Mouse (Mus musculus) limb, embryonic 14.5 days (tissue): ENCODE measurements around the gene Shisa9. TPM values are rescaled to one million over a fixed set of nuclear protein-coding genes. Genes with fewer than 3 reads are reported as not detected.

Source experiments
- ATAC-seq: fragments of 200-750 bp; cut with Nextera tagmentation; 2 replicates; pipeline ENCODE4 v1.8.0; 2017; ENCODE audit warnings: low read depth, moderate number of reproducible peaks, moderate TSS enrichment; ENCODE audit not compliant: low FRiP score
- DNase-seq: peaks from one replicate; pipeline ENCODE4 v3.0.0-alpha.2; 2015; ENCODE audit warnings: low spot score
- H3K27ac ChIP-seq: fragments of 300-500 bp; sonication (generic); replicated peaks from 2 replicates; pipeline ENCODE4 v1.5.1; 2014; ENCODE audit warnings: low read depth, mild to moderate bottlenecking, low read length, moderate library complexity, mixed read lengths
- H3K27me3 ChIP-seq: fragments of 300-500 bp; sonication (generic); 2 replicates; pipeline ENCODE4 v1.6.1; 2014; ENCODE audit warnings: low read length, mixed read lengths; ENCODE audit not compliant: control insufficient read depth, insufficient read depth
- H3K36me3 ChIP-seq: fragments of 300-500 bp; sonication (generic); 2 replicates; pipeline ENCODE4 v1.6.1; 2014; ENCODE audit warnings: mild to moderate bottlenecking, low read length, moderate library complexity, mixed read lengths; ENCODE audit not compliant: control insufficient read depth, insufficient read depth
- H3K4me1 ChIP-seq: fragments of 300-500 bp; sonication (generic); 2 replicates; pipeline ENCODE4 v1.6.1; 2014; ENCODE audit warnings: antibody characterized with exemption, low read length, mixed read lengths; ENCODE audit not compliant: control insufficient read depth, insufficient read depth
- H3K4me2 ChIP-seq: fragments of 300-500 bp; sonication (generic); replicated peaks from 2 replicates; pipeline ENCODE4 v1.6.1; 2014; ENCODE audit warnings: low read depth, mild to moderate bottlenecking, low read length, moderate library complexity; ENCODE audit not compliant: severe bottlenecking
- H3K4me3 ChIP-seq: fragments of 300-500 bp; sonication (generic); replicated peaks from 2 replicates; pipeline ENCODE4 v1.5.1; 2014; ENCODE audit warnings: low read length
- H3K9ac ChIP-seq: fragments of 300-500 bp; sonication (generic); 2 replicates; pipeline ENCODE4 v1.6.1; 2014; ENCODE audit warnings: mild to moderate bottlenecking, low read depth, low read length, moderate library complexity; ENCODE audit not compliant: severe bottlenecking
- H3K9me3 ChIP-seq: fragments of 300-500 bp; sonication (generic); 2 replicates; pipeline ENCODE4 v1.6.1; 2016; ENCODE audit warnings: low read length; ENCODE audit not compliant: control insufficient read depth
- POLR2A ChIP-seq: fragments of 200-500 bp; IDR thresholded peaks from 2 replicates; pipeline ENCODE4 v1.8.0; 2012; ENCODE audit warnings: inconsistent platforms, mild to moderate bottlenecking, moderate library complexity, borderline replicate concordance; ENCODE audit not compliant: insufficient read depth, insufficient read length; ENCODE audit errors: extremely low read depth
- WGBS: fragments of 180-500 bp; shearing (Covaris S2); extraction: QIAGEN DNeasy Blood & Tissue Kit; methylation state at CpG from one replicate; pipeline ENCODE4 v1.1.7; 2014; 5-methylcytosine and 5-hydroxymethylcytosine counted together
- polyA plus RNA-seq, 2 experiments: library from polyadenylated mRNA; depleted of rRNA in 1 of 2; stranded (reverse) in 1 of 2; unstranded in 1 of 2; fragments of >200 nt; fragmentation: Nextera tagmentation in 1 of 2; extraction: Ambion mirVana in 1 of 2; gene quantifications; 2 replicates each; pipeline versions ENCODE4 v1.2.1 to v1.2.3; 2012 to 2014

The Shisa9 gene
- polyA plus RNA-seq, 2 experiments, result 1.8 to 2.4 TPM

- H3K27ac ChIP-seq, result no peak overlapping the region
- no peaks in the 10 kb centered on the region for H3K36me3 ChIP-seq
- H3K4me3 ChIP-seq, result no peak overlapping the region
- WGBS, result 72% methylated on average over 2 of the region's 2 CpGs
- no peaks in the 10 kb centered on the region for H3K9me3 ChIP-seq
- no peak for TF ChIP-seq POLR2A
- H3K4me2 ChIP-seq, result no peak overlapping the region
- no peaks in the 10 kb centered on the region for H3K4me1 ChIP-seq
- no peak for DNase-seq
- no peak overlapping the region for H3K9ac ChIP-seq
- H3K27me3 ChIP-seq, result no peaks in the 10 kb centered on the region
- no peak for ATAC-seq
Measured at GRCm38 (mm10) chr16:12189739-12190138, 205.8 kb downstream of the Shisa9 start.

DNA sequence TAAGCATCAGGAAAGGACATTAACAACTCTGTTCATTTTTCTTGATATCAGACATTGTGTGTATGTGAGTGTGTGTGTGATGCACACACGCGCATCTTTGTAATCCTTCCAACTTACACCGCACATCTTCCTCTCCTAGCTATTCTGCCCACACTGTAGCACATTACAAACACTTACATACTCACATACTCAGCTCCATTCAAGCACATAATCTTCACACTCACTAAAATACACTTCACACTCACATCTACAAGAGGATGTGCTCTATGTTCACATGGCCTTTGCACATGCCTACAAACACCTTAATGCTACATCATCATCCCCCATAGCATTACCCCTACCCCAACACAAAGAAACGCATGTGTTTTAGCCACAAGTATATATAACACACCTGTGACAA is 212.9 kb downstream of the Shisa9 start:
- ATAC-seq (no peak), DNase-seq (no peak)
- H3K4me2 ChIP-seq, result no peak overlapping the region
- H3K27me3 ChIP-seq, result no peaks in the 10 kb centered on the region
- no peak for TF ChIP-seq POLR2A
- H3K9ac ChIP-seq, result no peak overlapping the region
- H3K4me1 ChIP-seq, result no peaks in the 10 kb centered on the region
- WGBS, result 97% methylated on average over 4 of the region's 4 CpGs
- H3K27ac ChIP-seq, result no peak overlapping the region
- no peaks in the 10 kb centered on the region for H3K36me3 ChIP-seq
- H3K9me3 ChIP-seq, result no peaks in the 10 kb centered on the region
- H3K4me3 ChIP-seq, result no peak overlapping the region

DNA sequence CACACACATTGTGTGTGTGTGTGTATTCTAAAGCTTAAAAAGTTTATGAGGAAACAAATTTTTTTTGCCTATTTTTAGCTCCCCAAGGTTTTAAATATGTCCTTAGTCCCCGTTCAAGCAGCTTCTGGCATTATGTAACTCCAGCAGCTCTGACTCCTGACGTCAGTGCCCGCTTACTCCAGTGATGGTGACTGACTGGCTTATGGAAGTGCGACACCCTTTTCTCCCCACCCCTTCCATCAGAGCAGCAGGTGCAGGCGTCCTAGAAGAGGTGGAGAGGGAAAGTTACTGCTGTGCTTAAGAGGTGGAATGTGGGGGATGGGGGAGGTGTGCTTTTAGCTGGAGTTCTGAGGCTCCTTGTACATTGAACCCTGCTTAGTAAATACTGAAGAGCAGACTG is 213.7 kb downstream of the Shisa9 start:
- no peaks in the 10 kb centered on the region for H3K27me3 ChIP-seq
- H3K27ac ChIP-seq, result no peak overlapping the region
- no peak for DNase-seq
- WGBS, result 41% methylated on average over 5 of the region's 5 CpGs
- no peak for TF ChIP-seq POLR2A
- ATAC-seq, result no peak
- no peak overlapping the region for H3K4me3 ChIP-seq
- no peak overlapping the region for H3K4me2 ChIP-seq
- no peaks in the 10 kb centered on the region for H3K36me3 ChIP-seq
- no peak overlapping the region for H3K9ac ChIP-seq
- no peaks in the 10 kb centered on the region for H3K4me1 ChIP-seq
- H3K9me3 ChIP-seq, result no peaks in the 10 kb centered on the region

- H3K36me3 ChIP-seq, result no peaks in the 10 kb centered on the region
- H3K9ac ChIP-seq, result no peak overlapping the region
- H3K27me3 ChIP-seq, result no peaks in the 10 kb centered on the region
- H3K4me3 ChIP-seq, result no peak overlapping the region
- ATAC-seq (no peak), DNase-seq (peak; percentile 11)
- no peak overlapping the region for H3K27ac ChIP-seq
- WGBS, result 31% methylated on average over 3 of the region's 3 CpGs
- TF ChIP-seq POLR2A, result no peak
- H3K9me3 ChIP-seq, result no peaks in the 10 kb centered on the region
- no peak overlapping the region for H3K4me2 ChIP-seq
- H3K4me1 ChIP-seq, result no peaks in the 10 kb centered on the region
Measured at GRCm38 (mm10) chr16:12201216-12201615, 217.3 kb downstream of the Shisa9 start.

DNA sequence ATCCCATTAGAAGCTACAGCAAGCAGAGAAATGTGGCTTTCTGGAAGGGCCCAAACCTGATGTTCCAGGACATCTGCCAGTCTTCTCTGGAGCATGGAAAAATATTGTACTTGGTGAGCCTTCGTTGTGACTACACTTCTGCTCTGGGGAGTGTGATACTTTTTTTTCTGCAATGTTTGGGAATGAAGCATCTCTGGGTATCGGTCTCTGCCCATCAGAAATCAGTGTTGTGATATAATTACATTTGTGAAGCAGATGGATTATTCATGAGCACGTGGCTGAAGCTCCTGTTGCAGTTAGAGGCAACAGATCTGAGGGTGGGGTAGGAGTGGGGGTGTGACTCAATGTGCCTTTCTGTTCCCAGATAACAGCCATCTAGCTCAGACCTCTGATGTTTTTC is 218.2 kb downstream of the Shisa9 start:
- TF ChIP-seq POLR2A, result no peak
- Histone ChIP-seq H3K4me1 (no peaks in the 10 kb centered on the region), H3K9me3 (no peaks in the 10 kb centered on the region), H3K9ac (no peak overlapping the region), H3K27ac (no peak overlapping the region), H3K4me2 (no peak overlapping the region), H3K27me3 (no peaks in the 10 kb centered on the region), H3K36me3 (no peaks in the 10 kb centered on the region), H3K4me3 (no peak overlapping the region)
- ATAC-seq (no peak), DNase-seq (no peak)
- WGBS, result 64% methylated on average over 3 of the region's 3 CpGs

DNA sequence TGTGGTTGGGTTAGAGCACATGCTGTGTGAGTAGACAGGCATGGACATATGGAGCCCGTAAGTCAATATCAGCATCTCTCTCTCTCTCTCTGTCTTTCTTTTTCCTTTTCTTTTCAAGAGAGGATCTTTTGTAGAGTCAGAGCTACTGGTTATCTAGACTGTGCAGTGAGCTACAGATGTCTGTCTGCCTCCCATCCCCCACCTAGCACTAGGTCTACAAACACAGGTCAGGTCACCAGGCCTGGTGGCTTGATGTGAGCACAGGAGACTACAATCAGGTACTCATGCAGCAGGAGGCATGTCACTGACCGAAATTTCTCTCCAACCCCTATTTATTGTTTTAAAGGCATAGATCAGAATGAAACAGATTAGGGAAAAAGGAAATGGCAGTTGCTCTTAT is 219.1 kb downstream of the Shisa9 start:
- H3K9me3 ChIP-seq, result no peaks in the 10 kb centered on the region
- H3K4me3 ChIP-seq, result no peak overlapping the region
- ATAC-seq, result no peak
- no peak overlapping the region for H3K27ac ChIP-seq
- no peak for DNase-seq
- no peaks in the 10 kb centered on the region for H3K36me3 ChIP-seq
- no peaks in the 10 kb centered on the region for H3K4me1 ChIP-seq
- no peak for TF ChIP-seq POLR2A
- WGBS, result 83% methylated on average over 2 of the region's 2 CpGs
- H3K27me3 ChIP-seq, result no peaks in the 10 kb centered on the region
- H3K9ac ChIP-seq, result no peak overlapping the region
- H3K4me2 ChIP-seq, result no peak overlapping the region
